Mouse (Mus musculus): Measurements from ENCODE around the gene Olfr1184. TPM values are rescaled to one million over a fixed set of nuclear protein-coding genes. Genes with fewer than 3 reads are reported as not detected.
"Not testable (repeated sequence)": the region's sequence is repeated elsewhere in the genome, so short reads cannot be mapped to it uniquely, and the experiment has no call there.

Gene Olfr1184
- total RNA-seq (2021), result not detected

DNA sequence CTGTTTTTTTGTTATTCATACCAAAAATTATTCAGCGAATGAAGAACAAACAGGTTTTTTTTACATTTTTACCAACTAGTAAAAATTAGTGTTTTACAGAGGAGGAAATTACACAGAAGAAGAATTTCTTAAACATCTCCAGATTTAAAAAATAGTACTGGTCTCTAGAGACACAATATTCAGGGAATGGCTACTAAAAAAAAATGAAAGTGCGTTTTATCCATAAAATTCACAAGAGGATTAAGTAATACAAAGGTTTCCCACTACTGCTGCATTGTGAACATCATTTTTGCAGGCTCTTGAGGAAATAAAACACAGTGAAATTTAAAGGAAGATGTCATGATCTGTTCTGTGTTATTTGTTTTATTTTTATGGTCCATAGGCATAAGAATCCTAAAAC, at the start of gene Olfr1184:
Olfr1184 (plus strand) TSS at position 301 of the 400 bp plus-strand sequence.
- DNase-seq, result no peak
- intact Hi-C loops (cut with DNase I), result no loop called here

GRCm38 (mm10) chr2:88449031-88449430, 34.4 kb upstream of the Olfr1184 start, which contains the start of gene Gm13757:
TSS of gene Gm13757 (minus strand) at chr2:88449131.
- intact Hi-C loops (cut with DNase I), result no loop called here
- no peak for DNase-seq

GRCm38 (mm10) chr2:88454567-88454966, 28.8 kb upstream of the Olfr1184 start, which contains the start of gene Olfr1183:
TSS of gene Olfr1183 (plus strand) at chr2:88454867.
- DNase-seq; intact Hi-C loops (cut with DNase I): not testable (repeated sequence)

- intact Hi-C loops (cut with DNase I), result no loop called here
- no peak for DNase-seq
Observed at GRCm38 (mm10) chr2:88493020-88493419, 9.6 kb downstream of the Olfr1184 start, which contains the start of gene Olfr1185-ps1. TSS of gene Olfr1185-ps1 (plus strand) at chr2:88493320.

GRCm38 (mm10) chr2:88518251-88518650, 34.9 kb downstream of the Olfr1184 start, which contains the start of gene Olfr1186:
TSS of gene Olfr1186 (plus strand) at chr2:88518551.
- DNase-seq, result no peak
- intact Hi-C loops (cut with DNase I), result no loop called here

GRCm38 (mm10) chr2:88525720-88526119, 42.3 kb downstream of the Olfr1184 start:
- no peak for DNase-seq
- intact Hi-C loops (cut with DNase I), result no loop called here

Other genes with a start within 250 kb of the Olfr1184 start
- gene Olfr1173, start 203.7 kb upstream of the Olfr1184 start, total RNA-seq (2021), result under 1 TPM in 1 of 2 experiments, not detected in 1; 0.05 TPM
- gene Olfr1174-ps, start 168.5 kb upstream of the Olfr1184 start, total RNA-seq (2021), result not detected
- not detected for gene Olfr1175-ps, start 156.4 kb upstream of the Olfr1184 start, total RNA-seq (2021)
- gene Olfr1176, start 146.9 kb upstream of the Olfr1184 start, total RNA-seq (2021), result not detected
- not detected for gene Olfr1177-ps, start 137.1 kb upstream of the Olfr1184 start, total RNA-seq (2021)
- not detected for gene Olfr1178, start 96.5 kb upstream of the Olfr1184 start, total RNA-seq (2021)
- not detected for gene Olfr1179, start 77.1 kb upstream of the Olfr1184 start, total RNA-seq (2021)
- gene Olfr1180, start 64.4 kb upstream of the Olfr1184 start, total RNA-seq (2021), result not detected
- gene Olfr1181, start 57.4 kb upstream of the Olfr1184 start, total RNA-seq (2021), result not detected
- not detected for gene Gm13757, start 34.5 kb upstream of the Olfr1184 start, total RNA-seq (2021)
- gene Olfr1183, start 28.7 kb upstream of the Olfr1184 start, total RNA-seq (2021), result not detected
- not detected for gene Olfr1185-ps1, start 9.7 kb downstream of the Olfr1184 start, total RNA-seq (2021)
- not detected for gene Olfr1186, start 35.0 kb downstream of the Olfr1184 start, total RNA-seq (2021)
- not detected for gene Olfr1188, start 73.3 kb downstream of the Olfr1184 start, total RNA-seq (2021)
- not detected for gene Olfr1189, start 102.9 kb downstream of the Olfr1184 start, total RNA-seq (2021)
- gene Olfr1191-ps1, start 156.9 kb downstream of the Olfr1184 start, total RNA-seq (2021), result not detected
- not detected for gene Olfr1192-ps1, start 164.9 kb downstream of the Olfr1184 start, total RNA-seq (2021)
- gene Olfr1193, start 192.0 kb downstream of the Olfr1184 start, total RNA-seq (2021), result not detected
- not detected for gene Olfr1195, start 205.6 kb downstream of the Olfr1184 start, total RNA-seq (2021)
- not detected for gene Olfr1196, start 221.0 kb downstream of the Olfr1184 start, total RNA-seq (2021)
- gene Olfr1197, start 248.8 kb downstream of the Olfr1184 start, total RNA-seq (2021), result not detected